Mouse (Mus musculus) cerebellum, adult 9-10 months (tissue): ENCODE results near the gene Aldh4a1.

ENCODE experiments used
- DNase-seq: peaks from one replicate; pipeline ENCODE4 v3.0.0; 2022

Gene Aldh4a1

GRCm38 (mm10) chr4:139624116-139624489, 1.4 kb downstream of the Aldh4a1 start:
- no peak for DNase-seq

- no peak for DNase-seq
Observed at GRCm38 (mm10) chr4:139624706-139625105, 2.0 kb downstream of the Aldh4a1 start.

GRCm38 (mm10) chr4:139627361-139627760, 4.7 kb downstream of the Aldh4a1 start:
- DNase-seq = no peak

GRCm38 (mm10) chr4:139630171-139630570, 7.5 kb downstream of the Aldh4a1 start:
- DNase-seq = no peak

GRCm38 (mm10) chr4:139631141-139631540, 8.5 kb downstream of the Aldh4a1 start:
- no peak for DNase-seq

- no peak for DNase-seq
Observed at GRCm38 (mm10) chr4:139631569-139632253, 9.0 kb downstream of the Aldh4a1 start.

GRCm38 (mm10) chr4:139632254-139632580, 9.6 kb downstream of the Aldh4a1 start:
- DNase-seq = no peak

- peak; percentile 81 for DNase-seq
Observed at GRCm38 (mm10) chr4:139636373-139636772, 13.7 kb downstream of the Aldh4a1 start.

- DNase-seq = no peak
Observed at GRCm38 (mm10) chr4:139637847-139638246, 15.2 kb downstream of the Aldh4a1 start.

GRCm38 (mm10) chr4:139638356-139638755, 15.7 kb downstream of the Aldh4a1 start:
- no peak for DNase-seq

GRCm38 (mm10) chr4:139639801-139640200, 17.1 kb downstream of the Aldh4a1 start:
- no peak for DNase-seq

- no peak for DNase-seq
Observed at GRCm38 (mm10) chr4:139640333-139640732, 17.7 kb downstream of the Aldh4a1 start.

GRCm38 (mm10) chr4:139640775-139641174, 18.1 kb downstream of the Aldh4a1 start:
- no peak for DNase-seq

GRCm38 (mm10) chr4:139641829-139642425, 19.3 kb downstream of the Aldh4a1 start:
- peak; percentile 1 for DNase-seq

GRCm38 (mm10) chr4:139643972-139644371, 21.3 kb downstream of the Aldh4a1 start:
- DNase-seq = peak; percentile 83

GRCm38 (mm10) chr4:139646916-139647315, 24.2 kb downstream of the Aldh4a1 start:
- no peak for DNase-seq

GRCm38 (mm10) chr4:139650086-139650743, 27.5 kb downstream of the Aldh4a1 start:
- no peak for DNase-seq

- no peak for DNase-seq
Observed at GRCm38 (mm10) chr4:139650907-139651306, 28.2 kb downstream of the Aldh4a1 start.

GRCm38 (mm10) chr4:139653238-139653637, 30.6 kb downstream of the Aldh4a1 start, which contains the start of gene Tas1r2:
TSS of gene Tas1r2 (plus strand) at chr4:139653538.
- DNase-seq = no peak

- DNase-seq = no peak
Observed at GRCm38 (mm10) chr4:139661897-139662296, 39.2 kb downstream of the Aldh4a1 start.

- DNase-seq = no peak
Observed at GRCm38 (mm10) chr4:139667632-139668031, 45.0 kb downstream of the Aldh4a1 start.

- DNase-seq = peak; percentile 62
Observed at GRCm38 (mm10) chr4:139669847-139670246, 47.2 kb downstream of the Aldh4a1 start.

- no peak for DNase-seq
Observed at GRCm38 (mm10) chr4:139675696-139676095, 53.0 kb downstream of the Aldh4a1 start.
